Mouse (Mus musculus) large intestine, adult 2 months (tissue): ENCODE measurements at regions not wholly inside any gene's neighbourhood (a gene's known extent, or its start where the extent isn't known, plus 50 kb on each side); places are given as distances from the start of the nearest gene placed in this dataset.

ENCODE experiments used
- DNase-seq: peaks from one replicate; pipeline ENCODE4 v3.0.0-alpha.2; 2012; ENCODE audit warnings: low read depth, low spot score
- WGBS: fragments of 180-500 bp; shearing (Covaris S2); methylation state at CpG from one replicate; pipeline ENCODE4 v1.1.7; 2018; 5-methylcytosine and 5-hydroxymethylcytosine counted together

GRCm38 (mm10) chr3:61247344-61247743 is 114.1 kb upstream of the Rap2b start:
- 6% methylated on average over 1 of the region's 1 CpGs for WGBS
- DNase-seq: no peak

- 66% methylated on average over 4 of the region's 4 CpGs for WGBS
- DNase-seq: no peak
Observed at GRCm38 (mm10) chr3:61255232-61255631, 106.2 kb upstream of the Rap2b start.

- 78% methylated on average over 2 of the region's 2 CpGs for WGBS
- DNase-seq: no peak
Observed at GRCm38 (mm10) chr3:61255643-61256042, 105.8 kb upstream of the Rap2b start.

GRCm38 (mm10) chr3:61268453-61269335 is 92.7 kb upstream of the Rap2b start:
- 66% methylated on average over 5 of the region's 5 CpGs for WGBS
- peak; percentile 8 for DNase-seq

GRCm38 (mm10) chr3:61285924-61286520 is 75.4 kb upstream of the Rap2b start:
- 36% methylated on average over 10 of the region's 10 CpGs for WGBS
- no peak for DNase-seq

GRCm38 (mm10) chr3:61288195-61288594 is 73.2 kb upstream of the Rap2b start:
- DNase-seq: no peak
- 80% methylated on average over 1 of the region's 1 CpGs for WGBS

GRCm38 (mm10) chr3:61294855-61295254 is 66.6 kb upstream of the Rap2b start:
- DNase-seq: no peak
- 68% methylated on average over 6 of the region's 6 CpGs for WGBS

GRCm38 (mm10) chr3:61297290-61297689 is 64.1 kb upstream of the Rap2b start:
- no peak for DNase-seq
- WGBS: 34% methylated on average over 3 of the region's 3 CpGs

GRCm38 (mm10) chr3:61302214-61302613 is 59.2 kb upstream of the Rap2b start:
- no peak for DNase-seq
- WGBS: 78% methylated on average over 3 of the region's 3 CpGs

GRCm38 (mm10) chr3:61303485-61303884 is 58.0 kb upstream of the Rap2b start:
- WGBS: 76% methylated on average over 3 of the region's 3 CpGs
- no peak for DNase-seq

GRCm38 (mm10) chr3:61306306-61306705 is 55.1 kb upstream of the Rap2b start:
- WGBS: 58% methylated on average over 2 of the region's 2 CpGs
- DNase-seq: no peak

GRCm38 (mm10) chr3:61308764-61309163 is 52.7 kb upstream of the Rap2b start:
- no peak for DNase-seq
- 87% methylated on average over 2 of the region's 2 CpGs for WGBS

GRCm38 (mm10) chr3:61309197-61309596 is 52.2 kb upstream of the Rap2b start:
- WGBS: 78% methylated on average over 1 of the region's 1 CpGs
- no peak for DNase-seq
